Mouse (Mus musculus): ENCODE results near the gene Il17rd.

The Il17rd gene

GRCm38 (mm10) chr14:27145171-27146045 is 106.7 kb downstream of the Il17rd start:
- no peak for DNase-seq (ENCODE audit: low spot score in 2 of 2)

GRCm38 (mm10) chr14:27147726-27148125 is 109.0 kb downstream of the Il17rd start:
- no peak for DNase-seq (ENCODE audit: low spot score in 2 of 2)

GRCm38 (mm10) chr14:27149401-27149800 is 110.7 kb downstream of the Il17rd start:
- DNase-seq (ENCODE audit: low spot score in 2 of 2) = no peak

- DNase-seq (ENCODE audit: low spot score in 2 of 2) = no peak
Measured at GRCm38 (mm10) chr14:27150011-27150640, 111.4 kb downstream of the Il17rd start.

- no peak for DNase-seq (ENCODE audit: low spot score in 2 of 2)
Measured at GRCm38 (mm10) chr14:27151432-27151831, 112.7 kb downstream of the Il17rd start.

GRCm38 (mm10) chr14:27155088-27155487 is 116.3 kb downstream of the Il17rd start:
- DNase-seq (ENCODE audit: low spot score in 2 of 2) = no peak

- DNase-seq (ENCODE audit: low spot score in 2 of 2) = no peak
Measured at GRCm38 (mm10) chr14:27156032-27156431, 117.3 kb downstream of the Il17rd start.

Measured in thymus, postnatal 10 days (tissue).